Mouse (Mus musculus) CD8-positive naive resting alpha-beta T cell, adult 57 days (primary cell): ENCODE data around the gene Gm5862. TPM values are rescaled to one million over a fixed set of nuclear protein-coding genes. Genes with fewer than 3 reads are reported as not detected.

Experiments used
- total RNA-seq: library from RNA; stranded (reverse); gene quantifications from one replicate; pipeline ENCODE4 v1.2.4, GENCODE M21; 2023

Gm5862 gene
- total RNA-seq, result not detected

DNA sequence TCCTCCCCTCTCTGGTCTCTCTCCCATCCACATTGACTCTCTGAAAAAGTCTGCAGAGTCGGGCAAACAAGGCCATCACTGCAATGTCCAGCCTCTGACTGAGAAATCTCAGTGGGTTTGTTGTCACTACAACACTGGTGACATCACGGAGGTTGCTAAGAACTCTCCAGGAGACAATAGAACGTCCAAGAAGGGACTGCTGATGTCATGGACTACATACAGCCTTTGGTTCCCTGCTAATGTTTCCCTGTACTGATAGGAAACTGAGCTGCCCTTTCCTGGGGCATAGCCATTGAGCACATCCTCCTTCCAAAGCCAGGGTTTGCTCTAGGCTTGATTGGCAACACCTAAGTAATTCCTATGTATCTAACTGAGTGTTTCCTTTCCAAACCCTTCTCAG is at the start of gene Gm5862:
Gene Gm5862, minus strand, starts transcription at position 101 of the 400 bp plus-strand sequence.

DNA sequence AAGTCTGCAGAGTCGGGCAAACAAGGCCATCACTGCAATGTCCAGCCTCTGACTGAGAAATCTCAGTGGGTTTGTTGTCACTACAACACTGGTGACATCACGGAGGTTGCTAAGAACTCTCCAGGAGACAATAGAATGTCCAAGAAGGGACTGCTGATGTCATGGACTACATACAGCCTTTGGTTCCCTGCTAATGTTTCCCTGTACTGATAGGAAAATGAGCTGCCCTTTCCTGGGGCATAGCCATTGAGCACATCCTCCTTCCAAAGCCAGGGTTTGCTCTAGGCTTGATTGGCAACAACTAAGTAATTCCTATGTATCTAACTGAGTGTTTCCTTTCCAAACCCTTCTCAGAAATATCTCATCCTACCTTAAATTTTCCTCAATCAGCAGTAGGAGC is 35.8 kb upstream of the Gm5862 start, which contains the start of gene Gm7347:
Gene Gm7347, minus strand, starts transcription at position 101 of the 400 bp plus-strand sequence.

DNA sequence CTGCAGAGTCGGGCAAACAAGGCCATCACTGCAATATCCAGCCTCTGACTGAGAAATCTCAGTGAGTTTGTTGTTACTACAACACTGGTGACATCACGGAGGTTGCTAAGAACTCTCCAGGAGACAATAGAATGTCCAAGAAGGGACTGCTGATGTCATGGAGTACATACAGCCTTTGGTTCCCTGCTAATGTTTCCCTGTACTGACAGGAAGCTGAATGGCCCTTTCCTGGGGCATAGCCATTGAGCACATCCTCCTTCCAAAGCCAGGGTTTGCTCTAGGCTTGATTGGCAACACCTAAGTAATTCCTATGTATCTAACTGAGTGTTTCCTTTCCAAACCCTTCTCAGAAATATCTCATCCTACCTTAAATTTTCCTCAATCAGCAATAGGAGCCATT is 16.7 kb upstream of the Gm5862 start, which contains the start of gene Speer4a:
Gene Speer4a, minus strand, starts transcription at position 101 of the 400 bp plus-strand sequence.

DNA sequence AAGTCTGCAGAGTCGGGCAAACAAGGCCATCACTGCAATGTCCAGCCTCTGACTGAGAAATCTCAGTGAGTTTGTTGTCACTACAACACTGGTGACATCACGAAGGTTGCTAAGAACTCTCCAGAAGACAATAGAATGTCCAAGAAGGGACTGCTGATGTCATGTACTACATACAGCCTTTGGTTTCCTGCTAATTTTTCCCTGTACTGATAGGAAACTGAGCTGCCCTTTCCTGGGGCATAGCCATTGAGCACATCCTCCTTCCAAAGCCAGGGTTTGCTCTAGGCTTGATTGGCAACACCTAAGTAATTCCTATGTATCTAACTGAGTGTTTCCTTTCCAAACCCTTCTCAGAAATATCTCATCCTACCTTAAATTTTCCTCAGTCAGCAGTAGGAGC is 18.0 kb downstream of the Gm5862 start, which contains the start of gene Gm1979:
Gene Gm1979, minus strand, starts transcription at position 101 of the 400 bp plus-strand sequence.

DNA sequence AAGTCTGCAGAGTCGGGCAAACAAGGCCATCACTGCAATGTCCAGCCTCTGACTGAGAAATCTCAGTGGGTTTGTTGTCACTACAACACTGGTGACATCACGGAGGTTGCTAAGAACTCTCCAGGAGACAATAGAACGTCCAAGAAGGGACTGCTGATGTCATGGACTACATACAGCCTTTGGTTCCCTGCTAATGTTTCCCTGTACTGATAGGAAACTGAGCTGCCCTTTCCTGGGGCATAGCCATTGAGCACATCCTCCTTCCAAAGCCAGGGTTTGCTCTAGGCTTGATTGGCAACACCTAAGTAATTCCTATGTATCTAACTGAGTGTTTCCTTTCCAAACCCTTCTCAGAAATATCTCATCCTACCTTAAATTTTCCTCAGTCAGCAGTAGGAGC is 34.2 kb downstream of the Gm5862 start, which contains the start of gene Gm21698:
Gene Gm21698, minus strand, starts transcription at position 101 of the 400 bp plus-strand sequence.

DNA sequence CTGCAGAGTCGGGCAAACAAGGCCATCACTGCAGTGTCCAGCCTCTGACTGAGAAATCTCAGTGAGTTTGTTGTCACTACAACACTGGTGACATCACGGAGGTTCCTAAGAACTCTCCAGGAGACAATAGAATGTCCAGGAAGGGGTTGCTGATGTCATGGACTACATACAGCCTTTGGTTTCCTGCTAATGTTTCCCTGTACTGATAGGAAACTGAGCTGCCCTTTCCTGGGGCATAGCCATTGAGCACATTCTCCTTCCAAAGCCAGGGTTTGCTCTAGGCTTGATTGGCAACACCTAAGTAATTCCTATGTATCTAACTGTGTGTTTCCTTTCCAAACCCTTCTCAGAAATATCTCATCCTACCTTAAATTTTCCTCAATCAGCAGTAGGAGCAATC is 50.2 kb downstream of the Gm5862 start, which contains the start of gene Gm21680:
Gene Gm21680, minus strand, starts transcription at position 101 of the 400 bp plus-strand sequence.

Other genes with a start within 250 kb of the Gm5862 start
- gene Gm21663, start 80.5 kb downstream of the Gm5862 start, total RNA-seq, result not detected
- not detected for gene Gm21671, start 68.5 kb downstream of the Gm5862 start, total RNA-seq
- not detected for gene Gm21680, start 50.3 kb downstream of the Gm5862 start, total RNA-seq
- gene Gm21698, start 34.3 kb downstream of the Gm5862 start, total RNA-seq, result not detected
- gene Gm1979, start 18.1 kb downstream of the Gm5862 start, total RNA-seq, result not detected
- not detected for gene Speer4a, start 16.6 kb upstream of the Gm5862 start, total RNA-seq
- not detected for gene Gm7347, start 35.7 kb upstream of the Gm5862 start, total RNA-seq
- not detected for gene Gm10471, start 66.4 kb upstream of the Gm5862 start, total RNA-seq
- gene 5031410I06Rik, start 82.4 kb upstream of the Gm5862 start, total RNA-seq, result not detected
- not detected for gene Gm10220, start 98.5 kb upstream of the Gm5862 start, total RNA-seq
- not detected for gene Gm7361, start 234.8 kb upstream of the Gm5862 start, total RNA-seq